Mouse (Mus musculus) MEL (cell line): Measurements from ENCODE around the gene Bag6. TPM values are rescaled to one million over a fixed set of nuclear protein-coding genes. Genes with fewer than 3 reads are reported as not detected.
A peak's percentile ranks its signal among the peaks of the same experiment; 100 is the strongest.

Experiments used
- DNase-seq: peaks from one replicate; pipeline ENCODE4 v3.0.0; 2011; ENCODE audit warnings: low read depth, low spot score
- H3K27ac ChIP-seq: 2 replicates; pipeline ENCODE4 v1.5.1; 2012; ENCODE audit warnings: low read depth, mild to moderate bottlenecking, control low read depth, low read length, moderate library complexity; ENCODE audit not compliant: control insufficient read depth
- H3K27me3 ChIP-seq, 2 experiments: fragments of 150-350 bp in 1 of 2; sonication (generic) in 1 of 2; 2 replicates each; pipeline ENCODE4 v1.6.1; 2012; ENCODE audit warnings: low read length in 2 of 2, mild to moderate bottlenecking in 2 of 2, improper control_type of control experiment in 1 of 2, moderate library complexity in 1 of 2; ENCODE audit not compliant: insufficient read depth in 2 of 2, control insufficient read depth in 1 of 2
- H3K36me3 ChIP-seq, 2 experiments: 2 replicates each; pipeline ENCODE4 v1.6.1; 2012 to 2014; ENCODE audit warnings: low read length in 2 of 2, improper control_type of control experiment in 1 of 2, inconsistent platforms in 1 of 2, mild to moderate bottlenecking in 1 of 2; ENCODE audit not compliant: insufficient read depth in 2 of 2, control insufficient read depth in 1 of 2
- H3K4me1 ChIP-seq, 2 experiments: fragments of 150-350 bp in 1 of 2; sonication (generic) in 1 of 2; 2 replicates each; pipeline ENCODE4 v1.6.1; 2012; ENCODE audit warnings: low read length in 2 of 2, improper control_type of control experiment in 1 of 2, mild to moderate bottlenecking in 1 of 2; ENCODE audit not compliant: insufficient read depth in 2 of 2, control insufficient read depth in 1 of 2
- H3K4me3 ChIP-seq, 2 experiments: fragments of 150-350 bp in 1 of 2; sonication (generic) in 1 of 2; 2 replicates each; pipeline ENCODE4 v1.5.1; 2012; ENCODE audit warnings: low read depth in 2 of 2, low read length in 2 of 2, mild to moderate bottlenecking in 2 of 2, moderate library complexity in 2 of 2, control low read depth in 1 of 2, improper control_type of control experiment in 1 of 2; ENCODE audit not compliant: control insufficient read depth in 1 of 2, insufficient read depth in 1 of 2
- H3K79me2 ChIP-seq: 2 replicates; pipeline ENCODE4 v1.6.1; 2012; ENCODE audit warnings: mild to moderate bottlenecking, low read length, moderate library complexity; ENCODE audit not compliant: control insufficient read depth, poor library complexity, insufficient read depth
- H3K9ac ChIP-seq: 2 replicates; pipeline ENCODE4 v1.6.1; 2012; ENCODE audit warnings: low read depth, mild to moderate bottlenecking, control low read depth, low read length, moderate library complexity; ENCODE audit not compliant: control insufficient read depth, poor library complexity, severe bottlenecking
- H3K9me3 ChIP-seq: fragments of 150-350 bp; sonication (generic); replicated peaks from 2 replicates; pipeline ENCODE4 v1.6.1; 2012; ENCODE audit warnings: mild to moderate bottlenecking, low read length, improper control_type of control experiment, moderate library complexity; ENCODE audit not compliant: insufficient read depth
- ELF1 ChIP-seq: IDR thresholded peaks from 2 replicates; pipeline ENCODE4 v1.6.1; 2014; ENCODE audit warnings: low read depth, mild to moderate bottlenecking, inconsistent platforms, low read length, improper control_type of control experiment, moderate library complexity
- EP300 ChIP-seq, 2 experiments: IDR thresholded peaks; 2 replicates each; pipeline ENCODE4 v1.6.1; 2011; ENCODE audit warnings: improper control_type of control experiment in 2 of 2, low read length in 2 of 2, low read depth in 1 of 2, mild to moderate bottlenecking in 1 of 2
- HCFC1 ChIP-seq: IDR thresholded peaks from 2 replicates; pipeline ENCODE4 v1.6.1; 2012; ENCODE audit warnings: low read depth, mild to moderate bottlenecking, inconsistent platforms, low read length, improper control_type of control experiment, moderate library complexity
- JUND ChIP-seq: IDR thresholded peaks from 2 replicates; pipeline ENCODE4 v1.6.1; 2011; ENCODE audit warnings: low read depth, mild to moderate bottlenecking, improper control_type of control experiment, low read length
- KAT2A ChIP-seq: conservative IDR thresholded peaks from 2 replicates; pipeline ENCODE4 v1.6.1; 2012; ENCODE audit warnings: low read depth, low read length, improper control_type of control experiment, inconsistent platforms
- MAFK ChIP-seq: IDR thresholded peaks from 2 replicates; pipeline ENCODE4 v1.6.1; 2011; ENCODE audit warnings: low read depth, mild to moderate bottlenecking, low read length, improper control_type of control experiment, borderline replicate concordance
- MXI1 ChIP-seq: IDR thresholded peaks from 2 replicates; pipeline ENCODE4 v1.6.1; 2011; ENCODE audit warnings: mild to moderate bottlenecking, low read depth, low read length, improper control_type of control experiment
- MYB ChIP-seq: IDR thresholded peaks from 2 replicates; pipeline ENCODE4 v1.6.1; 2011; ENCODE audit warnings: mild to moderate bottlenecking, low read depth, low read length, improper control_type of control experiment
- POLR2A ChIP-seq, 2 experiments: IDR thresholded peaks; 2 replicates each; pipeline ENCODE4 v1.6.1; 2011 to 2012; ENCODE audit warnings: low read length in 2 of 2, mild to moderate bottlenecking in 2 of 2, control low read depth in 1 of 2, improper control_type of control experiment in 1 of 2, low read depth in 1 of 2, moderate library complexity in 1 of 2; ENCODE audit not compliant: control insufficient read depth in 1 of 2, insufficient read depth in 1 of 2, poor library complexity in 1 of 2
- POLR2AphosphoS2 ChIP-seq: IDR thresholded peaks from 2 replicates; pipeline ENCODE4 v1.6.1; 2011; ENCODE audit warnings: low read length, improper control_type of control experiment
- POLR2AphosphoS5 ChIP-seq: IDR thresholded peaks from 2 replicates; pipeline ENCODE4 v1.6.1; 2012; ENCODE audit warnings: low read depth, borderline replicate concordance, mild to moderate bottlenecking, inconsistent platforms, low read length, moderate library complexity, mixed read lengths
- RAD21 ChIP-seq: IDR thresholded peaks from 2 replicates; pipeline ENCODE4 v1.6.1; 2011; ENCODE audit warnings: mild to moderate bottlenecking, low read depth, low read length, improper control_type of control experiment
- RCOR1 ChIP-seq: IDR thresholded peaks from 2 replicates; pipeline ENCODE4 v1.6.1; 2012; ENCODE audit warnings: low read depth, mild to moderate bottlenecking, inconsistent platforms, low read length, improper control_type of control experiment
- SIN3A ChIP-seq: IDR thresholded peaks from 2 replicates; pipeline ENCODE4 v1.6.1; 2012; ENCODE audit warnings: low read length, improper control_type of control experiment, inconsistent platforms
- TBP ChIP-seq: IDR thresholded peaks from 2 replicates; pipeline ENCODE4 v1.8.0; 2011; ENCODE audit warnings: low read depth, low read length, improper control_type of control experiment
- TCF12 ChIP-seq: IDR thresholded peaks from 2 replicates; pipeline ENCODE4 v1.6.1; 2014; ENCODE audit warnings: low read depth, mild to moderate bottlenecking, inconsistent platforms, low read length, improper control_type of control experiment, moderate library complexity
- polyA plus RNA-seq, 2 experiments: library from polyadenylated mRNA; stranded (reverse) in 1 of 2; unstranded in 1 of 2; fragments of >175 nt in 1 of 2; fragments of >200 nt in 1 of 2; gene quantifications; 2 replicates each; pipeline versions ENCODE4 v1.2.1 to v1.2.4; 2012; ENCODE audit warnings: low replicate concordance in 2 of 2, low read depth in 1 of 2; ENCODE audit not compliant: insufficient read length in 2 of 2, insufficient read depth in 1 of 2, missing spikeins in 1 of 2
- total RNA-seq: library from RNA; depleted of rRNA; stranded (reverse); fragments of 300-350 nt; gene quantifications from 2 replicates; pipeline ENCODE4 v1.2.3, GENCODE M21; 2012

The Bag6 gene
- total and polyA plus RNA-seq, 3 experiments = 102 to 283 TPM; not detected in 1

GRCm38 (mm10) chr17:35193881-35194843 lies 59.2 kb downstream of the Bag6 start, which contains the start of gene Ltb:
Gene Ltb, plus strand, starts transcription at chr17:35194439.
- H3K4me3 ChIP-seq = peak within 1 kb of the TSS; percentile 71 to 74
- H3K27ac ChIP-seq = peak within 1 kb of the TSS; percentile 17; the same call in 1 of the 2 replicates
- DNase-seq = no peak
- H3K36me3 ChIP-seq = peaks cover 0 to 24% of the 10 kb centered on the region in 2 experiments; a peak in 2 of 4 replicates
- H3K27me3 ChIP-seq = no peaks in the 10 kb centered on the region
- no peak for TF ChIP-seq KAT2A
- no peak for TF ChIP-seq TCF12
- TF ChIP-seq ELF1 = no peak
- no peak for TF ChIP-seq RAD21
- TF ChIP-seq HCFC1 = no peak
- no peak for TF ChIP-seq TBP
- no peak for TF ChIP-seq RCOR1
- H3K4me1 ChIP-seq = peaks cover 19 to 31% of the 10 kb centered on the region in 2 experiments
- H3K79me2 ChIP-seq = peaks cover 5% of the 10 kb centered on the region; the same call in 1 of the 2 replicates
- H3K9ac ChIP-seq = peak within 1 kb of the TSS; percentile 71
- no peaks in the 10 kb centered on the region for H3K9me3 ChIP-seq

- Histone ChIP-seq H3K79me2 (peaks cover 5% of the 10 kb centered on the region; the same call in 1 of the 2 replicates), H3K9ac (peak overlapping the region; percentile 71), H3K36me3 (peaks cover 0 to 18% of the 10 kb centered on the region in 2 experiments; a peak in 2 of 4 replicates), H3K27ac (no peak overlapping the region), H3K4me1 (peaks cover 11 to 23% of the 10 kb centered on the region in 2 experiments), H3K4me3 (peak overlapping the region; percentile 71 to 74), H3K9me3 (no peaks in the 10 kb centered on the region), H3K27me3 (no peaks in the 10 kb centered on the region)
- DNase-seq = no peak
- TF ChIP-seq POLR2A (IDR thresholded peaks at IDR 0.05; ENCODE audit: control insufficient read depth in 1 of 2, insufficient read depth in 1 of 2, low read depth in 1 of 2, low read length in 2 of 2, poor library complexity in 1 of 2) (no peak), MAFK (no peak), ELF1 (no peak), POLR2AphosphoS5 (no peak), POLR2AphosphoS2 (no peak), SIN3A (no peak), MYB (no peak), EP300 (IDR thresholded peaks at IDR 0.05; ENCODE audit: low read depth in 1 of 2, low read length in 2 of 2) (no peak), MXI1 (no peak), JUND (no peak)
These were observed 60.1 kb downstream of the Bag6 start for GRCm38 (mm10) chr17:35194844-35195630.
